Mouse (Mus musculus) telencephalon, adult 2 months (tissue): ENCODE data around the gene Brms1l.

Experiments used
- DNase-seq: peaks from one replicate; pipeline ENCODE4 v3.0.0-alpha.2; 2011; ENCODE audit warnings: low read depth, low spot score

Gene Brms1l

GRCm38 (mm10) chr12:55859409-55860349, 23.6 kb downstream of the Brms1l start:
- no peak for DNase-seq

- no peak for DNase-seq
Observed at GRCm38 (mm10) chr12:55860631-55861030, 24.5 kb downstream of the Brms1l start.

GRCm38 (mm10) chr12:55867738-55868137, 31.6 kb downstream of the Brms1l start:
- DNase-seq, result no peak

- no peak for DNase-seq
Observed at GRCm38 (mm10) chr12:55869622-55870322, 33.6 kb downstream of the Brms1l start.

- no peak for DNase-seq
Observed at GRCm38 (mm10) chr12:55885449-55885848, 49.3 kb downstream of the Brms1l start.

- peak; percentile 10 for DNase-seq
Observed at GRCm38 (mm10) chr12:55888570-55888969, 52.4 kb downstream of the Brms1l start.

- no peak for DNase-seq
Observed at GRCm38 (mm10) chr12:55904801-55905200, 68.7 kb downstream of the Brms1l start.

- no peak for DNase-seq
Observed at GRCm38 (mm10) chr12:55912138-55912537, 76.0 kb downstream of the Brms1l start.

- DNase-seq, result no peak
Observed at GRCm38 (mm10) chr12:55913201-55913600, 77.1 kb downstream of the Brms1l start.

GRCm38 (mm10) chr12:55916250-55916649, 80.1 kb downstream of the Brms1l start:
- no peak for DNase-seq

- no peak for DNase-seq
Observed at GRCm38 (mm10) chr12:55917020-55917419, 80.9 kb downstream of the Brms1l start.
